Mouse (Mus musculus) embryonic facial prominence, embryonic 12.5 days (tissue): ENCODE measurements around the gene Zfp385b. TPM values are rescaled to one million over a fixed set of nuclear protein-coding genes. Genes with fewer than 3 reads are reported as not detected.
"Not testable (repeated sequence)": the region's sequence is repeated elsewhere in the genome, so short reads cannot be mapped to it uniquely, and the experiment has no call there.

Experiments
- ATAC-seq: fragments of 200-750 bp; cut with Nextera tagmentation; 2 replicates; pipeline ENCODE4 v1.8.0; 2017; ENCODE audit not compliant: insufficient number of reproducible peaks, insufficient read depth, low FRiP score, low TSS enrichment
- H3K27ac ChIP-seq: fragments of 300-500 bp; sonication (generic); 2 replicates; pipeline ENCODE4 v1.5.1; 2016; ENCODE audit warnings: mild to moderate bottlenecking
- H3K27me3 ChIP-seq: fragments of 300-500 bp; sonication (generic); 2 replicates; pipeline ENCODE4 v1.6.1; 2016; ENCODE audit warnings: mild to moderate bottlenecking, moderate library complexity
- H3K36me3 ChIP-seq: fragments of 300-500 bp; sonication (generic); 2 replicates; pipeline ENCODE4 v1.6.1; 2016; ENCODE audit warnings: mild to moderate bottlenecking
- H3K4me1 ChIP-seq: fragments of 300-500 bp; sonication (generic); 2 replicates; pipeline ENCODE4 v1.6.1; 2016
- H3K4me2 ChIP-seq: fragments of 300-500 bp; sonication (generic); replicated peaks from 2 replicates; pipeline ENCODE4 v1.6.1; 2016; ENCODE audit warnings: mild to moderate bottlenecking, moderate library complexity
- H3K4me3 ChIP-seq: fragments of 300-500 bp; sonication (generic); 2 replicates; pipeline ENCODE4 v1.5.1; 2016; ENCODE audit warnings: mild to moderate bottlenecking
- H3K9ac ChIP-seq: fragments of 300-500 bp; sonication (generic); 2 replicates; pipeline ENCODE4 v1.6.1; 2016; ENCODE audit warnings: mild to moderate bottlenecking, moderate library complexity
- H3K9me3 ChIP-seq: fragments of 300-500 bp; sonication (generic); 2 replicates; pipeline ENCODE4 v1.6.1; 2016; ENCODE audit warnings: mild to moderate bottlenecking, moderate library complexity
- WGBS: fragments of 180-500 bp; shearing (Covaris S2); methylation state at CpG from one replicate; pipeline ENCODE4 v1.1.7; 2016; 5-methylcytosine and 5-hydroxymethylcytosine counted together
- polyA plus RNA-seq: library from polyadenylated mRNA; unstranded; fragments of >200 nt; fragmentation: Nextera tagmentation; extraction: Ambion mirVana; gene quantifications from 2 replicates; pipeline ENCODE4 v1.2.1, GENCODE M21; 2016

Zfp385b gene
- polyA plus RNA-seq, 1 experiment from 2014 or later: 3.6 TPM

- Histone ChIP-seq H3K36me3 (no peaks in the 10 kb centered on the region), H3K4me1 (no peaks in the 10 kb centered on the region), H3K9me3 (no peaks in the 10 kb centered on the region), H3K27me3 (no peaks in the 10 kb centered on the region), H3K9ac (no peak overlapping the region), H3K4me3 (no peak overlapping the region), H3K27ac (no peak overlapping the region), H3K4me2 (no peak overlapping the region)
- WGBS: 66% methylated on average over 3 of the region's 3 CpGs
- no peak for ATAC-seq
These were observed 365.7 kb downstream of the Zfp385b start for GRCm38 (mm10) chr2:77453786-77454185.

GRCm38 (mm10) chr2:77450017-77450416 lies 369.4 kb downstream of the Zfp385b start:
- 52% methylated on average over 5 of the region's 5 CpGs for WGBS

GRCm38 (mm10) chr2:77448951-77449480 lies 370.4 kb downstream of the Zfp385b start:
- H3K27me3 ChIP-seq: no peaks in the 10 kb centered on the region
- no peaks in the 10 kb centered on the region for H3K36me3 ChIP-seq
- ATAC-seq: no peak
- no peak overlapping the region for H3K4me3 ChIP-seq
- 29% methylated on average over 8 of the region's 8 CpGs for WGBS
- no peaks in the 10 kb centered on the region for H3K4me1 ChIP-seq
- no peaks in the 10 kb centered on the region for H3K9me3 ChIP-seq
- H3K9ac ChIP-seq: no peak overlapping the region
- no peak overlapping the region for H3K27ac ChIP-seq
- no peak overlapping the region for H3K4me2 ChIP-seq

More at GRCm38 (mm10) chr2:77450017-77450416, 369.4 kb downstream of the Zfp385b start:
- not testable (repeated sequence) for H3K4me1 ChIP-seq, H3K4me3 ChIP-seq, H3K4me2 ChIP-seq, H3K27me3 ChIP-seq, H3K27ac ChIP-seq, H3K9me3 ChIP-seq, H3K36me3 ChIP-seq, ATAC-seq, H3K9ac ChIP-seq

- H3K9ac ChIP-seq: no peak overlapping the region
- no peaks in the 10 kb centered on the region for H3K4me1 ChIP-seq
- no peaks in the 10 kb centered on the region for H3K9me3 ChIP-seq
- WGBS: 94% methylated on average over 8 of the region's 8 CpGs
- no peaks in the 10 kb centered on the region for H3K36me3 ChIP-seq
- no peak overlapping the region for H3K4me3 ChIP-seq
- no peak for ATAC-seq
- no peaks in the 10 kb centered on the region for H3K27me3 ChIP-seq
- no peak overlapping the region for H3K27ac ChIP-seq
- H3K4me2 ChIP-seq: no peak overlapping the region
These were observed 375.2 kb downstream of the Zfp385b start for GRCm38 (mm10) chr2:77444282-77444681.

- Histone ChIP-seq H3K9me3 (no peaks in the 10 kb centered on the region), H3K4me3 (no peak overlapping the region), H3K9ac (no peak overlapping the region), H3K27ac (no peak overlapping the region), H3K4me1 (no peaks in the 10 kb centered on the region), H3K36me3 (no peaks in the 10 kb centered on the region), H3K4me2 (no peak overlapping the region), H3K27me3 (no peaks in the 10 kb centered on the region)
- no peak for ATAC-seq
- WGBS: 87% methylated on average over 2 of the region's 2 CpGs
These were observed 378.8 kb downstream of the Zfp385b start for GRCm38 (mm10) chr2:77440591-77440990.

- WGBS: 52% methylated on average over 9 of the region's 9 CpGs
- no peaks in the 10 kb centered on the region for H3K9me3 ChIP-seq
- no peaks in the 10 kb centered on the region for H3K4me1 ChIP-seq
- no peaks in the 10 kb centered on the region for H3K27me3 ChIP-seq
- H3K27ac ChIP-seq: no peak overlapping the region
- no peaks in the 10 kb centered on the region for H3K36me3 ChIP-seq
- no peak overlapping the region for H3K9ac ChIP-seq
- H3K4me2 ChIP-seq: no peak overlapping the region
- ATAC-seq: no peak
- H3K4me3 ChIP-seq: no peak overlapping the region
These were observed 383.1 kb downstream of the Zfp385b start for GRCm38 (mm10) chr2:77436241-77436759.

GRCm38 (mm10) chr2:77419476-77419875 lies 400.0 kb downstream of the Zfp385b start:
- no peak overlapping the region for H3K27ac ChIP-seq
- no peak overlapping the region for H3K4me3 ChIP-seq
- no peaks in the 10 kb centered on the region for H3K4me1 ChIP-seq
- ATAC-seq: no peak
- 43% methylated on average over 10 of the region's 10 CpGs for WGBS
- no peaks in the 10 kb centered on the region for H3K27me3 ChIP-seq
- no peaks in the 10 kb centered on the region for H3K36me3 ChIP-seq
- H3K9me3 ChIP-seq: no peaks in the 10 kb centered on the region
- H3K9ac ChIP-seq: no peak overlapping the region
- H3K4me2 ChIP-seq: no peak overlapping the region

- Histone ChIP-seq H3K4me2 (no peak overlapping the region), H3K4me3 (no peak overlapping the region), H3K27ac (no peak overlapping the region), H3K27me3 (no peaks in the 10 kb centered on the region), H3K36me3 (no peaks in the 10 kb centered on the region), H3K9me3 (no peaks in the 10 kb centered on the region), H3K9ac (no peak overlapping the region), H3K4me1 (no peaks in the 10 kb centered on the region)
- no peak for ATAC-seq
- WGBS: 66% methylated on average over 5 of the region's 5 CpGs
These were observed 401.4 kb downstream of the Zfp385b start for GRCm38 (mm10) chr2:77418078-77418477.

- Histone ChIP-seq H3K4me1 (no peaks in the 10 kb centered on the region), H3K27ac (no peak overlapping the region), H3K9ac (no peak overlapping the region), H3K36me3 (no peaks in the 10 kb centered on the region), H3K4me3 (no peak overlapping the region), H3K4me2 (no peak overlapping the region), H3K27me3 (no peaks in the 10 kb centered on the region), H3K9me3 (no peaks in the 10 kb centered on the region)
- WGBS: 92% methylated on average over 9 of the region's 9 CpGs
- no peak for ATAC-seq
These were observed 407.3 kb downstream of the Zfp385b start for GRCm38 (mm10) chr2:77412171-77412570.

- Histone ChIP-seq H3K27ac (no peak overlapping the region), H3K4me1 (no peaks in the 10 kb centered on the region), H3K4me3 (no peak overlapping the region), H3K27me3 (no peaks in the 10 kb centered on the region), H3K9ac (no peak overlapping the region), H3K9me3 (no peaks in the 10 kb centered on the region), H3K4me2 (no peak overlapping the region), H3K36me3 (no peaks in the 10 kb centered on the region)
- 87% methylated on average over 13 of the region's 13 CpGs for WGBS
- ATAC-seq: no peak
These were observed 407.8 kb downstream of the Zfp385b start for GRCm38 (mm10) chr2:77411612-77412011.

- H3K36me3 ChIP-seq: no peaks in the 10 kb centered on the region
- no peak overlapping the region for H3K9ac ChIP-seq
- no peaks in the 10 kb centered on the region for H3K9me3 ChIP-seq
- no peak for ATAC-seq
- 58% methylated on average over 5 of the region's 5 CpGs for WGBS
- no peaks in the 10 kb centered on the region for H3K4me1 ChIP-seq
- H3K27me3 ChIP-seq: no peaks in the 10 kb centered on the region
- no peak overlapping the region for H3K4me3 ChIP-seq
- H3K4me2 ChIP-seq: no peak overlapping the region
- H3K27ac ChIP-seq: no peak overlapping the region
These were observed 409.8 kb downstream of the Zfp385b start for GRCm38 (mm10) chr2:77409521-77410135.

GRCm38 (mm10) chr2:77408972-77409371 lies 410.5 kb downstream of the Zfp385b start:
- H3K27ac ChIP-seq: no peak overlapping the region
- H3K9me3 ChIP-seq: no peaks in the 10 kb centered on the region
- no peak overlapping the region for H3K9ac ChIP-seq
- H3K4me3 ChIP-seq: no peak overlapping the region
- 66% methylated on average over 7 of the region's 7 CpGs for WGBS
- no peak overlapping the region for H3K4me2 ChIP-seq
- no peak for ATAC-seq
- no peaks in the 10 kb centered on the region for H3K36me3 ChIP-seq
- no peaks in the 10 kb centered on the region for H3K4me1 ChIP-seq
- no peaks in the 10 kb centered on the region for H3K27me3 ChIP-seq
